Mouse (Mus musculus): ENCODE data around the gene Rps6kb1.

The Rps6kb1 gene

GRCm38 (mm10) chr11:86468971-86469370 lies 75.6 kb downstream of the Rps6kb1 start:
- DNase-seq (ENCODE audit: low spot score in 2 of 2): no peak

- DNase-seq (ENCODE audit: low spot score in 2 of 2): no peak
Observed at GRCm38 (mm10) chr11:86468345-86468744, 76.3 kb downstream of the Rps6kb1 start.

- peak in 1 of 2 experiments; percentile 73 for DNase-seq (ENCODE audit: low spot score in 2 of 2)
Observed at GRCm38 (mm10) chr11:86464275-86464674, 80.3 kb downstream of the Rps6kb1 start.

- DNase-seq (ENCODE audit: low spot score in 2 of 2): no peak
Observed at GRCm38 (mm10) chr11:86462579-86462978, 82.0 kb downstream of the Rps6kb1 start.

- no peak for DNase-seq (ENCODE audit: low spot score in 2 of 2)
Observed at GRCm38 (mm10) chr11:86458866-86459265, 85.7 kb downstream of the Rps6kb1 start.

DNA sequence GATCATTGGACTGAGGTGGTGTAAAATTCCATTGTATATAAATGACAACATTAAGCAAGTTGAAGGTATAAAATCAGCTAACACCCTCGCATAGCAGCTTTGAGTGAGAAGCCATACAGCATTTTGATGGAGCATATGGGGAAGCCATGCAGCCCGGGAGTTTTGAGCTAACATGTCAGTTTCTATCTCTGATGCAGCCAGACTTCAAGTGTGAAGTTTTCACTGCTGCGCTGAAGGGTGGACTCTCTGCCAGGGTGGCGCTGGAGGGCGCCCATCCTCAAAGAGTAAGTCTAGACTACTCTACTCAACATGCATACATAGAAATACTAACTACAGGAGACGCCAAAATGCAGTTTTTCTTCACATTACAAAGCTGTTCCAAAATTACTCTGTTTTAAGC lies 87.1 kb downstream of the Rps6kb1 start:
- no peak for DNase-seq (ENCODE audit: low spot score in 2 of 2)

GRCm38 (mm10) chr11:86453991-86454390 lies 90.6 kb downstream of the Rps6kb1 start:
- DNase-seq (ENCODE audit: low spot score in 2 of 2): no peak
